Mouse (Mus musculus): ENCODE measurements around the gene Ttll10. TPM values are rescaled to one million over a fixed set of nuclear protein-coding genes. Genes with fewer than 3 reads are reported as not detected.

Ttll10 gene
- 5.6 and 8.2 TPM in 2 replicates for polyA plus RNA-seq (2012; rRNA removed; ENCODE audit: low replicate concordance)

DNA sequence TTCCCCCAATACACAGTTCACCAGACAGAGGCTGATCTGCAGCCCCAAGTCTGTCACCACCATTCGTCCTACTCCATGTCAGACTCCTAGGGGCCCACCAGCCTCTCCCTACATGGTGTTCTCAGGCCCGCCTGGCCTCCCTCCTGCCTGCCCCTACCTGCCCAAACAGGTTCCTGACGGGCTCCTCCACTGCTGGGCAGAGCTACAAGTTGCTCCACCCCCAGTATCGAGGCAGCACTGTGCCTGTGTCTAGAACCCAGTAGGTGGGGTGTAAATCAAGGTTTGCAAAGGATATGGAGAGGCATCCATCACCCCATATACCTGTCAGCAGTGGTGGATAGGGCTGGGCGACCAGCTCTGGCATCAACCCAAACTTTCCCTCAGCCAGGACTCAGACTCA, at the start of gene Ttll10:
Gene Ttll10 (minus strand): TSS at position 154 of the 400 bp plus-strand sequence.

DNA sequence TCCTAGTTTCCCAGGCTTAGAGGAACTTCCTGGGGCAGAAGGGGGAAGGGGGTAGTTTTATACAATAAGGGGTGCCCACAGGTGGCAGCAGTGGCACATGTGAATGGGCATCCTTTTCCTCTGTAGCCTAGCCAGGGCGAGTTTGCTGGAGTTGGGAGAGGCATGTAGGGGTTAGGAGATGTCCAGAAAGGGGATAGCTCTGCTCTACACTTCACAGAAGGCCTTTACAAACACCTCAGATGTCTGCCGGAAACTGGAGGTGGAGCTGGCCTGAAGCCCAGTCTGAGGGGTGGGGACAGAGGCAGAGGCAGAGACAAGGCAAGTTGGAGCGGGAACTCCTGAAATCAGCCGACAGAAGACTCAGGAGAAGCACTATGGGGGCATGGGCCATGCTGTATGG, 33.2 kb downstream of the Ttll10 start, which contains the start of gene Tnfrsf18:
Gene Tnfrsf18 (plus strand): TSS at position 152 of the 400 bp plus-strand sequence.

GRCm38 (mm10) chr4:156013637-156014036, 45.6 kb downstream of the Ttll10 start, which contains the start of gene Tnfrsf4:
Gene Tnfrsf4 (plus strand): TSS chr4:156013843.

DNA sequence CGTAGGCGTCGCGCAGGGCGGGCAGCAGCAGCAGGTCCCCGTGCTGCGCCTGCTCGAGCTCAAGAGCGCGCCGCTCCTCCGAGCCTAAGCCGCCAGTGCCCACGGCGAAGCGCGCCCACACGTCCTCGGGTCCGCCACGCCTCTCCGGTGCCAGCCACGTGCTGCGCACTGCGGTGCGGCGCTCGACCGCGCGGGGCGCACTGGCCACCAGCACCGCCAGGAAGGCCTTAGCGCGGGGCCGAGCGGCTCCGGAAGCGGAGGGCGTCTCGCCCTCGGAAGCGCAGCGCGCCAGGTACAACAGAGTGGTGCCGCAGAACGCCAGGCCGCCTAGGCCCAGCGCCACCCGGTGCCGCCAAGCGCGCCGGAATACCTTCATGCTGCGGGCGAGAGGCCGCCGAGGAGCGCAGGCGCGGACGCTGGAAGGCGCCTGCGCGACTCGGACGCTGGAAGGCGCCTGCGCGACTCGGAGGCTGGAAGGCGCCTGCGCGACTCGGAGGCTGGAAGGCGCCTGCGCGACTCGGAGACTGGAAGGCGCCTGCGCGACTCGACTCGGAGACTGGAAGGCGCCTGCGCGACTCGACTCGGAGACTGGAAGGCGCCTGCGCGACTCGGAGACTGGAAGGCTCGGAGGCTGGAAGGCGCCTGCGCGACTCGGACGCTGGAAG, 66.8 kb downstream of the Ttll10 start, which contains the start of the genes B3galt6 and Sdf4:
Gene B3galt6 (minus strand): TSS at position 409 of the 665 bp plus-strand sequence.
Gene Sdf4 (plus strand): TSS at position 632 of the 665 bp plus-strand sequence.

Other genes starting within 250 kb of the Ttll10 start
- 23.8 and 25.3 TPM in 2 replicates for gene Ccnl2, start 246.9 kb downstream of the Ttll10 start, polyA plus RNA-seq (2012; rRNA removed; ENCODE audit: low replicate concordance)
- gene Aurkaip1, start 228.1 kb downstream of the Ttll10 start, polyA plus RNA-seq (2012; rRNA removed; ENCODE audit: low replicate concordance) = 159 and 208 TPM in 2 replicates
- gene Mxra8, start 219.7 kb downstream of the Ttll10 start, polyA plus RNA-seq (2012; rRNA removed; ENCODE audit: low replicate concordance) = 69.2 and 97.5 TPM in 2 replicates
- 142 and 173 TPM in 2 replicates for gene Dvl1, start 212.0 kb downstream of the Ttll10 start, polyA plus RNA-seq (2012; rRNA removed; ENCODE audit: low replicate concordance)
- gene Tas1r3, start 196.1 kb downstream of the Ttll10 start, polyA plus RNA-seq (2012; rRNA removed; ENCODE audit: low replicate concordance) = 1.1 and 1.2 TPM in 2 replicates
- 56.0 and 86.9 TPM in 2 replicates for gene Cptp, start 190.0 kb downstream of the Ttll10 start, polyA plus RNA-seq (2012; rRNA removed; ENCODE audit: low replicate concordance)
- gene Ints11, start 189.9 kb downstream of the Ttll10 start, polyA plus RNA-seq (2012; rRNA removed; ENCODE audit: low replicate concordance) = 14.6 and 19.2 TPM in 2 replicates
- 30.9 and 65.5 TPM in 2 replicates for gene Pusl1, start 167.6 kb downstream of the Ttll10 start, polyA plus RNA-seq (2012; rRNA removed; ENCODE audit: low replicate concordance)
- 13.3 and 14.8 TPM in 2 replicates for gene Acap3, start 167.6 kb downstream of the Ttll10 start, polyA plus RNA-seq (2012; rRNA removed; ENCODE audit: low replicate concordance)
- 123 and 179 TPM in 2 replicates for gene Ube2j2, start 115.6 kb downstream of the Ttll10 start, polyA plus RNA-seq (2012; rRNA removed; ENCODE audit: low replicate concordance)
- gene C1qtnf12, start 97.1 kb downstream of the Ttll10 start, polyA plus RNA-seq (2012; rRNA removed; ENCODE audit: low replicate concordance) = 121 and 260 TPM in 2 replicates
- gene B3galt6, start 66.8 kb downstream of the Ttll10 start, polyA plus RNA-seq (2012; rRNA removed; ENCODE audit: low replicate concordance) = 5.3 and 6.9 TPM in 2 replicates
- gene Sdf4, start 66.5 kb downstream of the Ttll10 start, polyA plus RNA-seq (2012; rRNA removed; ENCODE audit: low replicate concordance) = 44.0 and 69.6 TPM in 2 replicates
- gene Tnfrsf4, start 45.6 kb downstream of the Ttll10 start, polyA plus RNA-seq (2012; rRNA removed; ENCODE audit: low replicate concordance) = 3.6 and 6.5 TPM in 2 replicates
- 2.5 and 3.5 TPM in 2 replicates for gene Tnfrsf18, start 33.2 kb downstream of the Ttll10 start, polyA plus RNA-seq (2012; rRNA removed; ENCODE audit: low replicate concordance)
- gene 9430015G10Rik, start 50.6 kb upstream of the Ttll10 start, polyA plus RNA-seq (2012; rRNA removed; ENCODE audit: low replicate concordance) = 8.9 and 11.4 TPM in 2 replicates
- 0.29 and 0.46 TPM in 2 replicates for gene Rnf223, start 71.1 kb upstream of the Ttll10 start, polyA plus RNA-seq (2012; rRNA removed; ENCODE audit: low replicate concordance)
- 68.8 and 73.3 TPM in 2 replicates for gene Agrn, start 138.1 kb upstream of the Ttll10 start, polyA plus RNA-seq (2012; rRNA removed; ENCODE audit: low replicate concordance)
- gene Isg15, start 141.4 kb upstream of the Ttll10 start, polyA plus RNA-seq (2012; rRNA removed; ENCODE audit: low replicate concordance) = 7.9 and 66.7 TPM in 2 replicates
- 0.83 and 1.7 TPM in 2 replicates for gene AW011738, start 143.9 kb upstream of the Ttll10 start, polyA plus RNA-seq (2012; rRNA removed; ENCODE audit: low replicate concordance)
- gene Perm1, start 156.5 kb upstream of the Ttll10 start, polyA plus RNA-seq (2012; rRNA removed; ENCODE audit: low replicate concordance) = 0.06 and 0.07 TPM in 2 replicates
- 34.8 and 35.6 TPM in 2 replicates for gene Plekhn1, start 175.4 kb upstream of the Ttll10 start, polyA plus RNA-seq (2012; rRNA removed; ENCODE audit: low replicate concordance)
- gene Noc2l, start 176.6 kb upstream of the Ttll10 start, polyA plus RNA-seq (2012; rRNA removed; ENCODE audit: low replicate concordance) = 32.3 and 40.0 TPM in 2 replicates
- gene Samd11, start 196.2 kb upstream of the Ttll10 start, polyA plus RNA-seq (2012; rRNA removed; ENCODE audit: low replicate concordance) = 0.28 and 1.1 TPM in 2 replicates